Mouse (Mus musculus) intestine, postnatal 0 days (tissue): ENCODE data around the gene Cdca7l. TPM values are rescaled to one million over a fixed set of nuclear protein-coding genes. Genes with fewer than 3 reads are reported as not detected.

Experiments
- ATAC-seq: fragments of 200-750 bp; cut with Nextera tagmentation; 2 replicates; pipeline ENCODE4 v1.8.0; 2017; ENCODE audit warnings: mild to moderate bottlenecking, moderate TSS enrichment, moderate library complexity
- H3K27ac ChIP-seq: fragments of 300-500 bp; sonication (generic); 2 replicates; pipeline ENCODE4 v1.5.1; 2014; ENCODE audit warnings: mild to moderate bottlenecking, low read depth, low read length, moderate library complexity
- H3K27me3 ChIP-seq: fragments of 300-500 bp; sonication (generic); replicated peaks from 2 replicates; pipeline ENCODE4 v1.6.1; 2014; ENCODE audit warnings: low read length, mixed read lengths; ENCODE audit not compliant: control insufficient read depth, insufficient read depth
- H3K36me3 ChIP-seq: fragments of 300-500 bp; sonication (generic); 2 replicates; pipeline ENCODE4 v1.6.1; 2014; ENCODE audit warnings: mild to moderate bottlenecking, moderate library complexity; ENCODE audit not compliant: control insufficient read depth, insufficient read depth
- H3K4me1 ChIP-seq: fragments of 300-500 bp; sonication (generic); replicated peaks from 2 replicates; pipeline ENCODE4 v1.6.1; 2014; ENCODE audit warnings: antibody characterized with exemption, low read length, mixed read lengths; ENCODE audit not compliant: control insufficient read depth, insufficient read depth
- H3K4me2 ChIP-seq: fragments of 300-500 bp; sonication (generic); replicated peaks from 2 replicates; pipeline ENCODE4 v1.6.1; 2014; ENCODE audit warnings: low read depth, mild to moderate bottlenecking, moderate library complexity
- H3K4me3 ChIP-seq: fragments of 300-500 bp; sonication (generic); 2 replicates; pipeline ENCODE4 v1.5.1; 2014; ENCODE audit warnings: low read depth, low read length
- H3K9ac ChIP-seq: fragments of 300-500 bp; sonication (generic); 2 replicates; pipeline ENCODE4 v1.6.1; 2014; ENCODE audit warnings: mild to moderate bottlenecking, low read depth, low read length
- H3K9me3 ChIP-seq: fragments of 300-500 bp; sonication (generic); 2 replicates; pipeline ENCODE4 v1.6.1; 2016; ENCODE audit warnings: mixed run types; ENCODE audit not compliant: control insufficient read depth
- CTCF ChIP-seq: sonication (generic); IDR thresholded peaks from 2 replicates; pipeline ENCODE4 v1.5.1; 2016; ENCODE audit warnings: low read depth, mild to moderate bottlenecking, control low read depth, antibody characterized with exemption, moderate library complexity
- WGBS: fragments of 180-500 bp; shearing (Covaris S2); extraction: QIAGEN DNeasy Blood & Tissue Kit; methylation state at CpG from one replicate; pipeline ENCODE4 v1.1.7; 2014; 5-methylcytosine and 5-hydroxymethylcytosine counted together
- polyA plus RNA-seq: library from polyadenylated mRNA; unstranded; fragments of >200 nt; fragmentation: Nextera tagmentation; extraction: Ambion mirVana; gene quantifications from 2 replicates; pipeline ENCODE4 v1.2.1, GENCODE M21; 2015

Cdca7l gene
- polyA plus RNA-seq, 1 experiment from 2014 or later: 8.2 TPM

DNA sequence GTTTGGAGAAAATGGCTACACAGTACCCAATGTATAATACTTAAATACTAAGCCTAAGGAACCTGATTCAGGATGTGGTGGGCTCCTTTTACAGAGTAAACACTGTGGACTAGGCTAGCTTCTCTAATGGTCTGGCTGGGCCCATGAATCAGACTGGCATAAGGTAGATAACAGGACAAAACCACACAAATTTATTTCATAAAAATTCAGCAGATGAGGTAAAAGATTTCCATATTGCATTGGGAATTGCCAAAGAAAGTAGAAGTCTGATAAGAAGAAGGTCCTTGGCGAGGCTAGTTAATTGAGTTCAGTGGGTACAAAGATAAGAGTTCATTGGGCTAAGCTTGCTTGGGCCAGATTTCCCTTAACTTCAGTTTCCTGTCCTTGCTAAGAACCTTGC lies 36.6 kb downstream of the Cdca7l start:
- no peaks in the 10 kb centered on the region for H3K4me1 ChIP-seq
- no peak overlapping the region for H3K9ac ChIP-seq
- 55% methylated on average over 1 of the region's 1 CpGs for WGBS
- H3K4me3 ChIP-seq: no peak overlapping the region
- H3K27ac ChIP-seq: no peak overlapping the region
- H3K27me3 ChIP-seq: 0 out of 2 replicates have a peak, but pooled peaks cover 3% of the 10 kb centered on the region
- H3K36me3 ChIP-seq: no peaks in the 10 kb centered on the region
- TF ChIP-seq CTCF: no peak
- no peaks in the 10 kb centered on the region for H3K9me3 ChIP-seq
- ATAC-seq: no peak
- H3K4me2 ChIP-seq: no peak overlapping the region

DNA sequence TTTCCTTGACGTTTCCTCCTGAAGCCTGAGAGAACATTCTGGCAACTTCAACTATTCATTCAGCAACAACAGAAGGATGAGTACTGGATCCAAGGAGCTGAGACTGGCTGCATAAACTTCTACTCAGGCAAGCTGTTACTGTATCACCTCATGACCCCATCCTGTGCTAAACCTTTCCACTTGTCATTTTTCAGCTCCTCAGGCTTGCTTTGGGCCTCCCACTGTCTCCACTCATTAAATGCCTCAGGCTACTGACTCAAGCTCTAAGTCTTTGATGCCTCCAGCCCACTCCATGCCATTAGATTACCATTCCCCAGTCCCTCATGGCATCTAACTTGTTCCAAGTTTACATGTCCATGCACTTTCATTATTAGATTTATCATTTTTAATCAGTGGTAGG lies 38.6 kb downstream of the Cdca7l start:
- WGBS: 91% methylated on average over 1 of the region's 1 CpGs
- no peak for TF ChIP-seq CTCF
- H3K4me2 ChIP-seq: no peak overlapping the region; the same call in 1 of the 2 replicates
- H3K4me1 ChIP-seq: no peaks in the 10 kb centered on the region
- ATAC-seq: no peak
- no peak overlapping the region for H3K27ac ChIP-seq
- H3K9me3 ChIP-seq: no peaks in the 10 kb centered on the region
- H3K36me3 ChIP-seq: no peaks in the 10 kb centered on the region
- no peak overlapping the region for H3K4me3 ChIP-seq
- no peak overlapping the region for H3K9ac ChIP-seq
- H3K27me3 ChIP-seq: 0 out of 2 replicates have a peak, but pooled peaks cover 3% of the 10 kb centered on the region

DNA sequence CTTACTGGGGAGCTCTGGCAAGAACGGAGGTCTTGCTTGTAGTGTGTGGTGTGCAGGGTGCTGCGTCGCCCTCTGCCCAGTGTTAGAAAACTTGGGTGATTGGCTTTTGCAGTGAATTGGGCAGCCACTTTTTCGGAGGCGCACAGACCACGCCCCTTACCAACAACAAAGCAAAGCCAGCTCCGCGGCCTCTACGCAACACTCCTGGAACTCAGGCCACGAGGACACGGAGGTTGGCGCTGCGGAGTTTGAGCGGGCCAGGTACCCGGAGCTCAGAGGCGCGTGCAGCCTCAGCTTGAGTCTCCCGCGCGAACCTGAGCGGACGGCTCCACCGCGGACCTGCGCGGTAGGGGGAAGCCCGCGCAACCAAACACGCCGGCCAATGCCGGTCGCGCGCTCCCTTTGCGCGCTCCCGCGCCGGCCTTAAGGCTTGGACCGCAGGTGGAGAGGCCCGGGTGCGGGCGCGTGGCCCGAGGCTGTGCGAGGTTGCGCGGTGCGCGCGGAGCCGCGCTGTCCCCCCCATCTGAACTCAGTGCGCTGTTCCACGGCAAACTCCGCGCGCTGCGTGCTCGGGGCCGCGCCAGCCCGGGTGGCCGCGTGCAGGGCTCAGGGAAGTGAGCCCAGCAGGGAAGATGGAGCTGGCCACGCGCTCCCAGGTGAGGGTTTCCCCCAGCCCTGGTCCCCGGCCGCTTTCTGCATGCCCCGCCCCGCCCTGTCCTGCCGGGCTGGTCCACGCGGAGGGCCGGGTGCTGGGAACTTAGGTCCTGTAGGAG lies 39.4 kb downstream of the Cdca7l start:
- ATAC-seq: peak; percentile 93
- no peak overlapping the region for H3K27ac ChIP-seq
- H3K9me3 ChIP-seq: no peaks in the 10 kb centered on the region
- TF ChIP-seq CTCF: no peak
- H3K36me3 ChIP-seq: no peaks in the 10 kb centered on the region
- H3K4me2 ChIP-seq: peak overlapping the region; percentile 100
- H3K4me3 ChIP-seq: peak overlapping the region; percentile 64
- peak overlapping the region; percentile 67 for H3K9ac ChIP-seq
- under 1% methylated on average over 70 of the region's 75 CpGs for WGBS
- H3K4me1 ChIP-seq: no peaks in the 10 kb centered on the region
- H3K27me3 ChIP-seq: 0 out of 2 replicates have a peak, but pooled peaks cover 3% of the 10 kb centered on the region

DNA sequence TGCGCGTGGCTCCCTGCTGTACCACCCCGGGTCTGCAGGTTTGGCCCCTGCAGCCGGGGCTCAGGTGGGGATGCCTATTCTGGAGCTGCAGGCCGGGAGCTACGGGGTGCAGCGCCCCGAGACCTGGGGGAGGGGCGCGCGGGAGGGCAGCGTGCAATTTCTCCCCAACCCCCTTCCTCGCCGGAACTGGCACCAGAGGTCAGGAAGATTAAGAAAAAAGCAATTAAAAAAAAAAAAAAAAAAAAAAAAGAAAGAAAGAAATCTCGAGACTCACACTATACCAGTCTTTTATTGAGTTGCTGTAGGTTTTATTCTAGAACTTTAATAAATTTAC lies 40.0 kb downstream of the Cdca7l start:
- no peaks in the 10 kb centered on the region for H3K9me3 ChIP-seq
- no peak for ATAC-seq
- H3K9ac ChIP-seq: peak overlapping the region; percentile 67
- no peak overlapping the region for H3K27ac ChIP-seq
- TF ChIP-seq CTCF: no peak
- peak overlapping the region; percentile 64 for H3K4me3 ChIP-seq
- no peaks in the 10 kb centered on the region for H3K4me1 ChIP-seq
- no peaks in the 10 kb centered on the region for H3K36me3 ChIP-seq
- peak overlapping the region; percentile 100 for H3K4me2 ChIP-seq
- 0% methylated on average over 15 of the region's 15 CpGs for WGBS
- 0 out of 2 replicates have a peak, but pooled peaks cover 3% of the 10 kb centered on the region for H3K27me3 ChIP-seq

DNA sequence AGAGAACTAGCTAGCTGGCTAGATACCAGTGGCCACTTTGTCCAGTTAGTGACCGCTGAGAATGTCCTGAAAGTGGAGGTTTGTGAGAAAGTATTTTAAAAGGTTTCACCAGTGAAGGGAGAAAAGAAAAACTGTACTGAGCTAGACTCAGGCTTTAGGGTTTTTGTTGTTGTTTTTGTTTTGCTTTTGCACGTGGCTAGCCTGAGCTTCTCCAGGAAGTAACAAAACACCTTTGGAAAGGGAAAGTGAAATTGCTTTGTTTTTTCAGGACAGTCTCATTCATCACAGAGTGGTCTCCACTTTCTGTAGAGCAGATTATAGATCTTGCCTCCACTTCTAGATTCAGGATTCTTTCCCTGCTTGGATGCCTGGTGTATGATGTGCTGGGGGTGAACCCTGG lies 40.8 kb downstream of the Cdca7l start:
- no peak overlapping the region for H3K9ac ChIP-seq
- no peak for TF ChIP-seq CTCF
- no peak overlapping the region for H3K27ac ChIP-seq
- 34% methylated on average over 2 of the region's 2 CpGs for WGBS
- no peaks in the 10 kb centered on the region for H3K9me3 ChIP-seq
- no peaks in the 10 kb centered on the region for H3K36me3 ChIP-seq
- ATAC-seq: no peak
- peak overlapping the region; percentile 100 for H3K4me2 ChIP-seq
- H3K4me3 ChIP-seq: no peak overlapping the region
- H3K27me3 ChIP-seq: 0 out of 2 replicates have a peak, but pooled peaks cover 3% of the 10 kb centered on the region
- no peaks in the 10 kb centered on the region for H3K4me1 ChIP-seq

DNA sequence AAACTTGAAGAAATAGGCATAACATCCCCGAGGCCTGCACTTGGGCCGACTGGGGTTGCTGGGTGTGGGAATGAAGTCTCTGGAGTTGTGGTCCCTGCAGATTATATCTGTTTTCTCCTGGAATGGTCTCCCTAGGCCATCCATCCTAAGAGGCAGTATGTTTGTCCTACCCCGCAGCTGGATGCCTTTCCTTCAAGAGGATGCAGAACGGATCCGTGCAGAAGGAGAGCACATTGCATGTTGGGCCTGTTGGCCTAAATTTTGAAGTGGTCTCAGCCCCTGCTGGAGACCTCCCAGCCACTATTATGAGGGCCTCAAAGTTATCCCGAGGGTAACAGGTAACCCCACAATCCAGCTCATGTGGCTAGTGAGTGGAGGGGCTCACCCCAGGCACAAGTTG lies 44.5 kb downstream of the Cdca7l start:
- 87% methylated on average over 6 of the region's 6 CpGs for whole genome bisulfite sequencing
- H3K36me3 ChIP-seq: no peaks in the 10 kb centered on the region
- no peak for ATAC-seq
- H3K4me3 ChIP-seq: no peak overlapping the region
- H3K9me3 ChIP-seq: no peaks in the 10 kb centered on the region
- no peak overlapping the region for H3K27ac ChIP-seq
- H3K9ac ChIP-seq: no peak overlapping the region
- TF ChIP-seq CTCF: no peak
- no peaks in the 10 kb centered on the region for H3K4me1 ChIP-seq
- no peaks in the 10 kb centered on the region for H3K27me3 ChIP-seq
- H3K4me2 ChIP-seq: no peak overlapping the region
